In the genomic region with DNA sequence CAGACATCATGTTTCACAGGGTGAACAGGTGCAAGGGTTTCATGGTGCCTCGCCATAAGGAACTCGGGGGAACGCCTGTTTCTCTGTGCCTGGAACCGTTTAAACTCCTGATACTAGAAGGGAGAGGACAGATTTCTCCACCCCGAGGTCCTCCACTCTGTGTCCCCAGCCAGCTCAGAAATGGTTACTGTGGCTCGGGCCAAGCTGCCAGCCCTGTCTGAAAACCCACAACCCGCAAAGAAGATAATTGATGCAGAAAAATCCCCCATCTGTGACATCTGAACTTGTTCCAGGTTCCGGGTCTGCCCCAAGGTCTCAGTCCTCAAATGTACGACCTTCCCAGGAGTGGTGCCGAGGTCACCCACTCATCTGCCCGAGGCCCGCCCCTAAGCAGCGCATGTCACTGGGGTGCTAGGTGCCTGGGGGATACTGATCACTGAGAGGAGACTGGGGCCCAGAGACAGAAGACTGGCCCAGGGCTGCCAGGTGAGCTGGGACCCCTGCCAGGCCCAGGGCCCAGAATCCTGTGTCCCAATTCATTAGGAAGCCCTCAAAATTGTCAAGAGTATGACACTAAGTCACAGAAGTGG, we compare ENCODE assay signal across 19 mouse cellular contexts.
DNase-seq lines count a peak whose midpoint lies in the region; ATAC-seq and TF ChIP-seq lines count a peak whose summit lies in the region.
"Had no signal": no experiment of that assay in that cellular context is flagged by ENCODE, and none has a peak within 500 bp of the region (broad histone marks: within the 10 kb centered on the region; RNA-seq: fewer than 3 reads in every experiment).

No protein-coding gene starts in this region.

- H3K36me3 ChIP-seq in hindbrain, postnatal 0 days (ENCODE audit: insufficient read depth, low read length): no peaks in the 10 kb centered on the region
- H3K36me3 ChIP-seq in hindbrain, embryonic 13.5 days: no peaks in the 10 kb centered on the region
- no peaks in the 10 kb centered on the region for H3K36me3 ChIP-seq in forebrain, embryonic 12.5 days (replicated peaks)
- H3K36me3 ChIP-seq: hindbrain, embryonic 12.5 days; kidney, embryonic 15.5 days; midbrain, embryonic 13.5 days had no signal

- WGBS in hindbrain, postnatal 0 days: 62% methylated on average over 13 of the region's 13 CpGs
- 81% methylated on average over 13 of the region's 13 CpGs for WGBS in hindbrain, embryonic 13.5 days
- WGBS in cerebellum, adult 2 months: 28% methylated on average over 13 of the region's 13 CpGs
- WGBS in forebrain, embryonic 12.5 days: 88% methylated on average over 13 of the region's 13 CpGs

- H3K4me1 ChIP-seq in hindbrain, postnatal 0 days (ENCODE audit: insufficient read depth, low read length): peaks cover 4% of the 10 kb centered on the region; the same call in 1 of the 2 replicates
- peaks cover 6% of the 10 kb centered on the region; the same call in 1 of the 2 replicates for H3K4me1 ChIP-seq in hindbrain, embryonic 13.5 days (replicated peaks)
- peaks cover 13% of the 10 kb centered on the region for H3K4me1 ChIP-seq in cerebellum, adult 2 months (ENCODE audit: control insufficient read depth, insufficient read depth, low read length)
- H3K4me1 ChIP-seq in forebrain, embryonic 12.5 days: no peaks in the 10 kb centered on the region
- H3K4me1 ChIP-seq: hindbrain, embryonic 12.5 days; midbrain, embryonic 13.5 days had no signal

- no peaks in the 10 kb centered on the region for H3K27me3 ChIP-seq in hindbrain, postnatal 0 days (ENCODE audit: insufficient read depth, low read length)
- no peaks in the 10 kb centered on the region for H3K27me3 ChIP-seq in hindbrain, embryonic 13.5 days
- no peaks in the 10 kb centered on the region; the same call in 1 of the 2 replicates for H3K27me3 ChIP-seq in cerebellum, adult 2 months (ENCODE audit: control insufficient read depth, insufficient read depth, low read length)
- H3K27me3 ChIP-seq in forebrain, embryonic 12.5 days: no peaks in the 10 kb centered on the region
- H3K27me3 ChIP-seq: hindbrain, embryonic 12.5 days; kidney, embryonic 15.5 days; midbrain, embryonic 13.5 days had no signal

- no peak for TF ChIP-seq CTCF in hindbrain, postnatal 0 days (IDR thresholded peaks at IDR 0.05; ENCODE audit: low read depth)
- TF ChIP-seq CTCF in cerebellum, adult 2 months (IDR thresholded peaks at IDR 0.05; ENCODE audit: borderline replicate concordance, insufficient read depth, low read depth, low read length): no peak

- H3K9ac ChIP-seq in hindbrain, postnatal 0 days (replicated peaks; ENCODE audit: low read length): no peak overlapping the region
- no peak overlapping the region for H3K9ac ChIP-seq in hindbrain, embryonic 13.5 days
- no peak overlapping the region for H3K9ac ChIP-seq in forebrain, embryonic 12.5 days
- H3K9ac ChIP-seq: forebrain, postnatal 0 days; hindbrain, embryonic 12.5 days; kidney, embryonic 15.5 days; liver, embryonic 14.5 days; midbrain, embryonic 13.5 days had no signal

- no peak for TF ChIP-seq POLR2A in cerebellum, adult 2 months (IDR thresholded peaks at IDR 0.05; ENCODE audit: borderline replicate concordance, insufficient read depth, low read length)

- peak; percentile 74 for ATAC-seq in hindbrain, postnatal 0 days
- ATAC-seq in hindbrain, embryonic 13.5 days (ENCODE audit: low FRiP score): no peak
- ATAC-seq in forebrain, embryonic 12.5 days (ENCODE audit: low FRiP score): no peak
- ATAC-seq: forebrain, postnatal 0 days; intestine, embryonic 16.5 days; midbrain, embryonic 13.5 days had no signal

- H3K27ac ChIP-seq in hindbrain, postnatal 0 days: no peak overlapping the region
- H3K27ac ChIP-seq in hindbrain, embryonic 13.5 days: no peak overlapping the region; the same call in 1 of the 2 replicates
- no peak overlapping the region for H3K27ac ChIP-seq in cerebellum, adult 2 months (ENCODE audit: insufficient read depth, low read length)
- H3K27ac ChIP-seq in forebrain, embryonic 12.5 days: no peak overlapping the region
- H3K27ac ChIP-seq: hindbrain, embryonic 12.5 days; kidney, embryonic 15.5 days; liver, embryonic 14.5 days; midbrain, embryonic 13.5 days had no signal

- DNase-seq in hindbrain, postnatal 0 days (ENCODE audit: low spot score): peak; percentile 66
- peak; percentile 59 for DNase-seq in adrenal gland, postnatal 10 days
- DNase-seq in cerebellum, adult 2 months: peak; percentile 31 to 41
- no peak for DNase-seq in heart, postnatal 14 days
- DNase-seq in lung, postnatal 25 days (ENCODE audit: low spot score): no peak
- DNase-seq: B cell, adult 2 months; embryo, embryonic 11 days; forebrain, postnatal 0 days; heart, postnatal 10 days; thymus, postnatal 4 days had no signal

- H3K9me3 ChIP-seq in hindbrain, postnatal 0 days (ENCODE audit: low read length): no peaks in the 10 kb centered on the region
- 0 out of 2 replicates have a peak, but pooled peaks cover 4% of the 10 kb centered on the region for H3K9me3 ChIP-seq in hindbrain, embryonic 13.5 days
- H3K9me3 ChIP-seq in forebrain, embryonic 12.5 days: no peaks in the 10 kb centered on the region
- H3K9me3 ChIP-seq: hindbrain, embryonic 12.5 days; kidney, embryonic 15.5 days had no signal

- intact Hi-C loops in heart, postnatal 14 days (cut with DNase I): no loop called here

- no peak overlapping the region for H3K4me3 ChIP-seq in hindbrain, postnatal 0 days (ENCODE audit: low read length)
- H3K4me3 ChIP-seq in hindbrain, embryonic 13.5 days: no peak overlapping the region
- no peak overlapping the region for H3K4me3 ChIP-seq in cerebellum, adult 2 months (replicated peaks; ENCODE audit: insufficient read depth, low read depth, low read length)
- no peak overlapping the region for H3K4me3 ChIP-seq in forebrain, embryonic 12.5 days (replicated peaks)
- H3K4me3 ChIP-seq: hindbrain, embryonic 12.5 days; kidney, embryonic 15.5 days; midbrain, embryonic 13.5 days; myocyte had no signal

- H3K4me2 ChIP-seq in hindbrain, postnatal 0 days (ENCODE audit: low read depth, low read length): no peak overlapping the region
- no peak overlapping the region for H3K4me2 ChIP-seq in hindbrain, embryonic 13.5 days
- no peak overlapping the region for H3K4me2 ChIP-seq in forebrain, embryonic 12.5 days
- H3K4me2 ChIP-seq: heart, embryonic 11.5 days; hindbrain, embryonic 12.5 days; kidney, embryonic 15.5 days; midbrain, embryonic 13.5 days had no signal

Comparison
In these comparisons a context has a peak if more than half of its experiments do, and no peak if none do; other contexts are left out.
1. DNase-seq: peak in hindbrain, postnatal 0 days (single experiment), adrenal gland, postnatal 10 days (single experiment) and cerebellum, adult 2 months (2 of 2); none in heart, postnatal 14 days (0 of 2) and lung, postnatal 25 days (single experiment).